Mouse (Mus musculus) lung, adult 2 months (tissue): ENCODE results near the gene Syce1.

ENCODE experiments used
- CTCF ChIP-seq: fragments of 200-500 bp; IDR thresholded peaks from 2 replicates; pipeline ENCODE4 v1.5.1; 2011; ENCODE audit warnings: mild to moderate bottlenecking, low read length, control low read depth; ENCODE audit not compliant: insufficient read depth
- POLR2A ChIP-seq: fragments of 200-500 bp; IDR thresholded peaks from 2 replicates; pipeline ENCODE4 v1.6.1; 2011; ENCODE audit warnings: low read depth, mild to moderate bottlenecking, control low read depth, low read length, borderline replicate concordance; ENCODE audit errors: extremely low read depth

DNA sequence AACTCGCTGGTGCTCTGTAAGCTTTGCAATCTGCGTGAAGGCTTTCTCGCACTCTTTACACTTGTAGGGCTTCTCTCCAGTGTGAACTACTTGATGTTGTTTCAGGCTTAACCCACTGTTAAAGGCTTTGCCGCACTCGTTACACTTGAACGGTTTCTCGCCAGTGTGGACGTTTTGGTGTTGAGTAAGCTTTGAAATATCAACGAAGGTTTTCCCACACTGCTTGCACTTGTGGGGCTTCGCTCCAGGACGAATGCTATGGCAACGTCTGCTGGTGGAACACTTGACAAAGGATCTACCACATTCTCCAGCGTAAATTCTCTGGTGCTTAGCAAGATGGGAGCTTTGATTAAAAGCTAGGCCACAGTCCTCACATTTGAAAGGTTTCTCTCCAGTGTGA lies 24.1 kb upstream of the Syce1 start:
- TF ChIP-seq CTCF: no peak
- no peak for TF ChIP-seq POLR2A
